Mouse (Mus musculus) CD4-positive helper T cell, adult 2 months (primary cell): Measurements from ENCODE around the gene Aym1.
A peak's percentile ranks its signal among the peaks of the same experiment; 100 is the strongest.
"Not testable (repeated sequence)": the region's sequence is repeated elsewhere in the genome, so short reads cannot be mapped to it uniquely, and the experiment has no call there.

Source experiments
- DNase-seq: peaks from one replicate; pipeline ENCODE4 v3.0.0-alpha.2; 2012; ENCODE audit warnings: low read depth, missing footprints, low spot score

Gene Aym1

GRCm38 (mm10) chr5:113357186-113357585, at the start of gene Aym1:
Gene Aym1, plus strand, starts transcription at chr5:113357294.
- no peak for DNase-seq

GRCm38 (mm10) chr5:113309491-113310376, 47.4 kb upstream of the Aym1 start:
- DNase-seq = no peak

GRCm38 (mm10) chr5:113310377-113311003, 46.6 kb upstream of the Aym1 start, which contains the start of gene Sgsm1:
Gene Sgsm1, minus strand, starts transcription at chr5:113310786.
- DNase-seq = peak; percentile 27

- DNase-seq = no peak
Measured at GRCm38 (mm10) chr5:113313998-113314397, 43.1 kb upstream of the Aym1 start.

GRCm38 (mm10) chr5:113323784-113324638, 33.1 kb upstream of the Aym1 start:
- no peak for DNase-seq

- no peak for DNase-seq
Measured at GRCm38 (mm10) chr5:113329463-113329862, 27.6 kb upstream of the Aym1 start.

GRCm38 (mm10) chr5:113330202-113330601, 26.9 kb upstream of the Aym1 start:
- DNase-seq = no peak

- no peak for DNase-seq
Measured at GRCm38 (mm10) chr5:113332239-113332638, 24.9 kb upstream of the Aym1 start.

- DNase-seq = no peak
Measured at GRCm38 (mm10) chr5:113332899-113333298, 24.2 kb upstream of the Aym1 start.

- DNase-seq = no peak
Measured at GRCm38 (mm10) chr5:113334621-113335530, 22.2 kb upstream of the Aym1 start.

- DNase-seq = no peak
Measured at GRCm38 (mm10) chr5:113335732-113336131, 21.4 kb upstream of the Aym1 start.

- no peak for DNase-seq
Measured at GRCm38 (mm10) chr5:113336281-113336680, 20.8 kb upstream of the Aym1 start.

- no peak for DNase-seq
Measured at GRCm38 (mm10) chr5:113344635-113345386, 12.3 kb upstream of the Aym1 start.

- DNase-seq = no peak
Measured at GRCm38 (mm10) chr5:113345781-113346180, 11.3 kb upstream of the Aym1 start.

GRCm38 (mm10) chr5:113346651-113347050, 10.4 kb upstream of the Aym1 start:
- not testable (repeated sequence) for DNase-seq

- no peak for DNase-seq
Measured at GRCm38 (mm10) chr5:113347593-113347992, 9.5 kb upstream of the Aym1 start.

GRCm38 (mm10) chr5:113348597-113348996, 8.5 kb upstream of the Aym1 start:
- DNase-seq = no peak

GRCm38 (mm10) chr5:113349226-113349625, 7.9 kb upstream of the Aym1 start:
- no peak for DNase-seq

- no peak for DNase-seq
Measured at GRCm38 (mm10) chr5:113349810-113350209, 7.3 kb upstream of the Aym1 start.

GRCm38 (mm10) chr5:113351768-113352167, 5.3 kb upstream of the Aym1 start:
- DNase-seq = no peak
